Mouse (Mus musculus): ENCODE measurements around the gene Krtap21-1.

The Krtap21-1 gene

DNA sequence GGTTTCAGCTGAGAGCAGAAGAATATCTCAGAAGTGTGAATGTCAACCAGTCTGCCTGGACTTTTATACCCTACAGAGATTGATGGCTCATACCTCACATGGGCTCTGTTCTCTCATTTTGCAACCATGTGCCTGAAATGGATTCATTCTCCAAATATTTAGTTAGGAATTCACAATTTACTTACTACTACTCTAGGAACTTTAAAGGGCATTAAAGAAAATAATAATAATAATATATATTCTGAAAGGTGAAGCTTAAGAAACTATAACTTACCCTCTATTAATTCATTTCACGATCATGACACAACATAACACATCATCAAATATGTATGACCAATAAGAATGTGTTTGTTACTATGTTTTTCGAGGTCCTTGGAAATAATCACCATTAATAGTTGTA is at the start of gene Krtap21-1:
TSS of gene Krtap21-1 (minus strand) at position 101 of the 400 bp plus-strand sequence.
- DNase-seq = no peak

DNA sequence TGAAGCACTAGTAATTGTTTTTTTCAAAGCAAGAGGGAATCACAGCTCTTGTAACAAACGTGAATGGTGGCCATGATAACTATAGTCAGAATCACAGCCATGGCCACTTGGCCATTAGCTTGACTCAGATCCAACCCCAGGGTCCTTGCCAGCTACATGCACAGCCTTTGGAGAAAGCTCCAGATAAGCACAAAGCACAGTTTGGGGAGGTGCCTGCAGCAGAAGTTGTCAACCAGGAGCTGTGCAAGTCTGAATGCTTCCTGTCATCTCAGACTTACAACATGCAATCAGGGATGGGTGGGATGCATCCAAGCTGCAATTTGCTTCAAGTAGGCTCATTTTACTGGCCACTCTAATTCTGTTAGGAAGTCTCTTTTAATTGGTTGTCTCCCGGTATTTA is 25.9 kb upstream of the Krtap21-1 start:
- DNase-seq = no peak

DNA sequence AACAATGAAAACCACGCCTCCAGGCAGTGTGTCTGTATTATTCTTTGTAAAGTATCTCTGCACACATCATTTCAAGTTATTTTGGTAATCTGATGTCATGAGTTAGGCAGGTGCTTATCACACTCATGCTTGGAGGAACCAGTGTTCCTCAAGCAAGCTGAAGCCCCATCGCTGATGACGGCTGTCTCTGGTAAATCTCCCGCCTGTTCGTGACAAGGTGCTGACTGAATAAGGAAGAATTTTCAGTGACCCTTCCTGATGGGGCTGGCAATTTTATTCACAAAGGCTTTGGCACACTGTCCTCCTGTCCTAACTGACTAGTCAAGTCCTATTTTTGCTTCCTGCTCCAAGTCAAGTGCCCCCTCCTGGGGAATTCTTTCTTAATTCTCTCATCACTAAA is 21.6 kb upstream of the Krtap21-1 start:
- no peak for DNase-seq

DNA sequence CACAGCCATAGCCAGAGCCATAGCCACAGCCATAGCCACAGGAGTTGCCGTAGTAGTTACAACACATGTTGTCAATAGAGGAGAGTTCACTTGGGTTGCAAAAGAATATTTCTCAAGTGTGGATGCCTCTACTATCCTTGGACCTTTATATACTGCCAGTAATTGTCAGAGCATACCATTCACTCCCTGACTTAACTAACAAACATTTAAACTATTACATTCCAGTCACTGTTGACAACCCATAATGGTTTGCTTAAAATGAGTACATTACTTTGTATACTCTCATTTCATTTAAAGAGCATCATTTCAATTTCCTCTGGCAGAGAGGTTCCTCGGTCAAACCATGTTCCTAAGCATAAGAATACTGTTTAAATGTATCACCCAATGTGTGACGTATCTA is 16.3 kb upstream of the Krtap21-1 start, which contains the start of gene Krtap6-2:
TSS of gene Krtap6-2 (minus strand) at position 101 of the 400 bp plus-strand sequence.
- no peak for DNase-seq

DNA sequence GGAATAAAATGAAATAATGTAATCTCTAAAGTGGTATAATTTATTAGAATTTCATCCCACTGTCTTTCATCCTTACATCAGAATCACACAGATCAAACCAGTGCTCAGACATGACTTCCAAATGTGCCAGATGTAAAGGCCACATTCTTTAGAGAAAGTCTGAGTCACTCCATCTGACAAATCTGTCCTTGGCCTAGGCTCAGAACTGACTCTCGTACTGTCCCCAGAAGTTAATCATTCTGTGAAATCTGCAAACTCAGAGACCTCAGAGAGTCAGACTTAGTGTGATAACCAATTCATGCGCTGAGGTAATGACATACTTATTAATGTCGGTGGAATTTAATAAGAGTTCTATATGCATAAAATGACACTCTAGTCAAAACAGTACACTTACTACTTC is 12.6 kb upstream of the Krtap21-1 start:
- no peak for DNase-seq

DNA sequence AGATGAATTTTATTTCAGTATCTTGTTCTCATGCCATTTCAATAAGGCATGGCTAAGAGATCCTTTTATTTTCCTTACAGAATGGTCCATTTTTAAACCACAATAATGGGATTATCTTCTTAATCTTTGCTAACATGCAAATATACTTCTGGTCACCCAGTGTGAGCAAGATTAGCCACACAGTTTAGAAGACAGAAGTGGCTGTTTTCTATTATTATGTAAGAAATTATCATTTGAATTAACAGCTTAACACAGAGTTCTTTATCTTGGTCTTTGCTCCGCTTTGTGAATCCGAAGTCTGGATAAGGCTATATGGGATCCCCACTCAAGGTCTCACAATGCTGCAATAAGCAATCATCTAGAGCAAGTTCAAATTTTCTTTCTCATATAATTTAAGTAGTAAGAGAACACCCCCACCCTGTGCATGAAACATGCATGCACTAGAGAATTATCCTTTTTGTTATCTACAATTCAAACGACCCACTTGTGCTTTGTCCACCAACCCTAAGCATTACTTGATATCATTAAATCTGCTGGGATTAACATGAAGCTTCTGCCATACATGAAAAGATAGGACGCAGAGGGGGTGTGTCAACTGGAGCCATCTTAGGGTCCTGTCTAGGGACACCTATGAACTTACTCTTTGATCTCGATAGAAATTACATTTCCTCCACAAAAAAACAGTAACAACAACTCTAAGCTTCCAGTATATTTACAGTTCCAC is 6.8 kb upstream of the Krtap21-1 start:
- no peak for DNase-seq

DNA sequence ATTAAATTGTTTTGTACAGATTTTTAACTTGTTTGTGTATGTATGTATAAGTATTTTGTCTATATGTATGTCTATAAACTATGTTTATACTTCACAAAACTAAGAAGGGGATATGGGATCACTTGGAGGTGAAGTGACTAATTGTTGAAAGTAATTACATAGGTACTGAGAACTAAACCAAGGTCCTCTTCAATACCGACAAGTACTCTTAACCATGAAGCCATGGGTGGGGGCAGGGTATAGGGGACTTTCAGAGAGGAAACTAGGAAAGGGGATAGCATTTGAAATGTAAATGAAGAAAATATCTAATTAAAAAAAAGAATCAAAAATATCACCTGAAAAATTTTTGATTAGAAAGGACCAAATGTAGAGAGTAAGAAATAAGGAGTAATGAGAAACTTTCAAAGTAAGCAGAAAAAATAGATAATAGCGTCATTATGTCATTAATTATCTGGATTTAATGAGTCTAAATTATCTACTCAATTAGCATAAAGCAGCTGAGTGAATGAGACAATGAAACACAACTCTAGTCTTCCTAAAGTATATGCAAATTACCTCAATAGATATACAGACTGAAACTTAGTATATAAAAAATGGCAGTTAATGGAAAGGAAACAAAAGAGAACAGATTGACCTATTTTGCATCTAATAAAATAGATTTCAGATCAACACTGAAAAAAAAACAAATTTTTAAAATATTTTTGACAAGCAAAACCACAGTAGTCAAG is 30.8 kb downstream of the Krtap21-1 start:
- DNase-seq = no peak
